Comparison of ENCODE assay signal across 27 mouse cellular contexts in genomic region chr1:65230566-65230965, GRCm38 (mm10). TPM values are rescaled to one million over a fixed set of nuclear protein-coding genes. Genes with fewer than 3 reads are reported as not detected.
"Had no signal": no experiment of that assay in that cellular context is flagged by ENCODE, and none has a peak within 500 bp of the region (broad histone marks: within the 10 kb centered on the region; RNA-seq: fewer than 3 reads in every experiment).

No protein-coding gene starts in this region.

- H3K9me3 ChIP-seq: liver, embryonic 12.5 days; liver, embryonic 15.5 days; neural tube, embryonic 12.5 days; neural tube, embryonic 15.5 days had no signal

- H3K27me3 ChIP-seq: liver, embryonic 12.5 days; liver, embryonic 15.5 days; neural tube, embryonic 12.5 days; neural tube, embryonic 15.5 days had no signal

- H3K4me3 ChIP-seq: layer of hippocampus, adult 2 months; left cerebral cortex, adult 2 months; liver, embryonic 12.5 days; liver, embryonic 15.5 days; neural tube, embryonic 12.5 days; neural tube, embryonic 15.5 days had no signal

- H3K4me2 ChIP-seq: liver, embryonic 12.5 days; liver, embryonic 15.5 days; midbrain, embryonic 11.5 days; neural tube, embryonic 12.5 days; neural tube, embryonic 15.5 days had no signal

- H3K27ac ChIP-seq: kidney, postnatal 0 days; layer of hippocampus, adult 2 months; left cerebral cortex, adult 2 months; liver, embryonic 12.5 days; liver, embryonic 15.5 days; neural tube, embryonic 12.5 days; neural tube, embryonic 15.5 days had no signal

- H3K9ac ChIP-seq: liver, embryonic 12.5 days; liver, embryonic 15.5 days; neural tube, embryonic 12.5 days; neural tube, embryonic 15.5 days had no signal

- ATAC-seq: intestine, postnatal 0 days; liver, embryonic 12.5 days had no signal

- H3K4me1 ChIP-seq: liver, embryonic 12.5 days; liver, embryonic 15.5 days; neural tube, embryonic 12.5 days; neural tube, embryonic 15.5 days had no signal

- DNase-seq: kidney, adult 2 months; kidney, postnatal 25 days; layer of hippocampus, adult 9-11 months; lung, adult 2 months; lung, postnatal 4 days; midbrain, embryonic 14.5 days; right cerebral cortex, adult 18-20 months; right cerebral cortex, postnatal 14 days; right cerebral cortex, postnatal 4 days; thymus, adult 2 months; thymus, postnatal 25 days had no signal

RNA-seq across cellular contexts. Expression of gene Pth2r, which starts 51.3 kb away (rescaled TPM):
- total RNA-seq: megakaryocyte-erythroid progenitor cell, adult 5-6 weeks had no signal
- polyA plus RNA-seq: intestine, embryonic 14.5 days; intestine, postnatal 0 days; kidney, embryonic 14.5 days; kidney, postnatal 0 days; large intestine, adult 2 months; limb, embryonic 11.5 days; liver, embryonic 12.5 days; liver, embryonic 15.5 days; lung, adult 2 months; lung, embryonic 16.5 days; midbrain, embryonic 11.5 days; stomach, embryonic 16.5 days had no signal
